Mouse (Mus musculus): ENCODE measurements around the gene Tmc5. TPM values are rescaled to one million over a fixed set of nuclear protein-coding genes. Genes with fewer than 3 reads are reported as not detected.
A peak's percentile ranks its signal among the peaks of the same experiment; 100 is the strongest.

Tmc5 gene
- polyA plus RNA-seq, 1 experiment from 2014 or later: 0.02 TPM

- TF ChIP-seq EP300 (IDR thresholded peaks at IDR 0.05; ENCODE audit: low read depth): no peak
- no peak for TF ChIP-seq CTCF (IDR thresholded peaks at IDR 0.05; ENCODE audit: low read depth)
- Histone ChIP-seq H3K9ac (replicated peaks) (no peak overlapping the region), H3K4me3 (ENCODE audit: low read depth, low read length) (no peak overlapping the region), H3K27me3 (ENCODE audit: insufficient read depth, low read length) (no peaks in the 10 kb centered on the region), H3K9me3 (ENCODE audit: low read length) (no peaks in the 10 kb centered on the region), H3K27ac (ENCODE audit: low read depth) (no peak overlapping the region), H3K4me2 (ENCODE audit: low read depth, low read length) (no peak overlapping the region), H3K36me3 (replicated peaks; ENCODE audit: insufficient read depth, low read length) (no peaks in the 10 kb centered on the region), H3K4me1 (ENCODE audit: insufficient read depth) (0 out of 2 replicates have a peak, but pooled peaks cover 7% of the 10 kb centered on the region)
- DNase-seq (no peak), ATAC-seq (no peak)
- 82% methylated on average over 8 of the region's 8 CpGs for WGBS (ENCODE audit: insufficient replicate concordance)
These were observed 14.8 kb downstream of the Tmc5 start for GRCm38 (mm10) chr7:118611933-118612332.

DNA sequence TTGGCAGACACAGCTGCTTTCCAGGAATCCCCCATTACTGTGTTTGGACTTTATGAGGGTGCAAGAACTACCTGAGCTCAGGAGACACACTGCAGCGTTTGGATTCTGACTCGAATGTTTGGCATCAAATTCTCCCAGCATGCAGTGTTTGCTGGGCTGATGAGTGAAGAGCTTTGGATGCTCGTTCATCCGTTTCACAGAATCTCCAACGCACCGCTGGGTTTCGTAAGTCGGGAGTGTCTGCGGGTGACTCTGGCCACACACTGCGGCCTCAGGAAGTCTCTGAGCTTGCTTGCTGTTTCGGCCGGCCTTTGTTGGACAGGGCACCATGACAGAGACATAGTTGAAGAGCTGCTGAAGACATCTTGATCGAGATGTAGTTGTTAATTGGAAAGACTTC, 17.0 kb downstream of the Tmc5 start:
- 65% methylated on average over 13 of the region's 13 CpGs for WGBS (ENCODE audit: insufficient replicate concordance)
- no peaks in the 10 kb centered on the region for H3K36me3 ChIP-seq (replicated peaks; ENCODE audit: insufficient read depth, low read length)
- ATAC-seq (no peak), DNase-seq (no peak)
- H3K4me1 ChIP-seq (ENCODE audit: insufficient read depth): 0 out of 2 replicates have a peak, but pooled peaks cover 7% of the 10 kb centered on the region
- H3K9me3 ChIP-seq (ENCODE audit: low read length): no peaks in the 10 kb centered on the region
- H3K4me3 ChIP-seq (ENCODE audit: low read depth, low read length): no peak overlapping the region
- H3K27ac ChIP-seq (ENCODE audit: low read depth): no peak overlapping the region
- H3K27me3 ChIP-seq (ENCODE audit: insufficient read depth, low read length): no peaks in the 10 kb centered on the region
- TF ChIP-seq EP300 (IDR thresholded peaks at IDR 0.05; ENCODE audit: low read depth): no peak
- no peak for TF ChIP-seq CTCF (IDR thresholded peaks at IDR 0.05; ENCODE audit: low read depth)
- H3K4me2 ChIP-seq (ENCODE audit: low read depth, low read length): no peak overlapping the region
- no peak overlapping the region for H3K9ac ChIP-seq (replicated peaks)

DNA sequence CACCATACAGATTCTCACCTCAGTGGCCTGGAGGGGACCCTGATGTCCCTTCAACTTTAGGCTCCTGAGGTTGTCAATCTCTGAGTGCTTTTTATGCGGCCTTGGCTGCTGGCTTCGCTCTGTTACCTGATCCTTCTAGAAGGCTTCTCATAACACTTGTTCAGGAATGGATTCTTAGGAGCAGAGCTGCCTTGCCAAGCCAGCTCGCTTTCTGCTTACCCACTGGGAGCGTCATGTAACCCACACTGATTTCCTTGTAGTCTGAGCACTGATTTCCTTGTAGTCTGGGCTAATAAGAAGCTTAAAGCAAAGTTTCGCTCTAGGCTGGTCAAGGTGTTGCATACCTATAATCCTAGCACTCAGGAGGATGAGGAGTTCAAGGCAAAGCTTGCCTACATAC, 21.0 kb downstream of the Tmc5 start:
- Histone ChIP-seq H3K4me2 (ENCODE audit: low read depth, low read length) (no peak overlapping the region), H3K27me3 (ENCODE audit: insufficient read depth, low read length) (no peaks in the 10 kb centered on the region), H3K36me3 (replicated peaks; ENCODE audit: insufficient read depth, low read length) (no peaks in the 10 kb centered on the region), H3K9me3 (ENCODE audit: low read length) (no peaks in the 10 kb centered on the region), H3K27ac (ENCODE audit: low read depth) (no peak overlapping the region), H3K9ac (replicated peaks) (no peak overlapping the region), H3K4me3 (ENCODE audit: low read depth, low read length) (no peak overlapping the region), H3K4me1 (ENCODE audit: insufficient read depth) (0 out of 2 replicates have a peak, but pooled peaks cover 4% of the 10 kb centered on the region)
- no peak for ATAC-seq
- no peak for DNase-seq
- TF ChIP-seq CTCF (IDR thresholded peaks at IDR 0.05; ENCODE audit: low read depth) (no peak), EP300 (IDR thresholded peaks at IDR 0.05; ENCODE audit: low read depth) (no peak)
- 81% methylated on average over 5 of the region's 5 CpGs for WGBS (ENCODE audit: insufficient replicate concordance)

DNA sequence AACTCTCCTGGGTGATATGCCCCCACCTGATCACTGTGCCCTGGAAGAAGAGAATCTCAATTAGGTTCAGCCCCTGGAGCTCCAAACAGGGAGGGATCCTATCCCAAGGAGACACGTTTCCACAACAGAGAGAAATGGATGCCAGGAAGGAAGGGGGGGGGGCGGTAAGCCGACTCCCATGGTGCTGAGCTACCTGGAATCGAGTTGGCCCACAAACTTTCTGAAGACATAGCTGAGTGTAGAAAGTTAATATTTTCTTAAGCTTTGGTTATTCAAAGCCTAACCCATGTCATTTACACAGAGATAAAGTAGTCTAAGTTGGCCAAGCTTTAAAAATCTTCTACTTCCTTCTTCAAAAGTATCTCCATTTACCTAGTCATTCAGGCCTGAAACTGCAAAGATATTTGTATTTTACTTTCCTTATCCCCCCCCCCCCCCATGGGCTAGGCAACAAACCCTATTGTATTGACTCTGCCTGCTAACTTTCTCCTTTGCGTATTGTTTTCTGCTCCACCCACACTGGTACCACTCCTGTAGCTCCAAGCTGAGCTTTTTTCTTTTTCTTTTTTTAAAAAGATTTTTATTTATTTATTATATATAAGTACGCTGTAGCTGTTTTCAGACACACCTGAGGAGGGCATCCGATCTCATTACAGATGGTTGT, 23.3 kb downstream of the Tmc5 start:
- ATAC-seq (no peak), DNase-seq (no peak)
- Histone ChIP-seq H3K4me3 (ENCODE audit: low read depth, low read length) (no peak overlapping the region), H3K9me3 (ENCODE audit: low read length) (no peaks in the 10 kb centered on the region), H3K9ac (replicated peaks) (no peak overlapping the region), H3K27ac (ENCODE audit: low read depth) (no peak overlapping the region), H3K27me3 (ENCODE audit: insufficient read depth, low read length) (no peaks in the 10 kb centered on the region), H3K4me1 (ENCODE audit: insufficient read depth) (0 out of 2 replicates have a peak, but pooled peaks cover 4% of the 10 kb centered on the region), H3K36me3 (replicated peaks; ENCODE audit: insufficient read depth, low read length) (no peaks in the 10 kb centered on the region), H3K4me2 (ENCODE audit: low read depth, low read length) (no peak overlapping the region)
- TF ChIP-seq EP300 (IDR thresholded peaks at IDR 0.05; ENCODE audit: low read depth) (no peak), CTCF (IDR thresholded peaks at IDR 0.05; ENCODE audit: low read depth) (no peak)
- WGBS (ENCODE audit: insufficient replicate concordance): 82% methylated on average over 7 of the region's 7 CpGs

DNA sequence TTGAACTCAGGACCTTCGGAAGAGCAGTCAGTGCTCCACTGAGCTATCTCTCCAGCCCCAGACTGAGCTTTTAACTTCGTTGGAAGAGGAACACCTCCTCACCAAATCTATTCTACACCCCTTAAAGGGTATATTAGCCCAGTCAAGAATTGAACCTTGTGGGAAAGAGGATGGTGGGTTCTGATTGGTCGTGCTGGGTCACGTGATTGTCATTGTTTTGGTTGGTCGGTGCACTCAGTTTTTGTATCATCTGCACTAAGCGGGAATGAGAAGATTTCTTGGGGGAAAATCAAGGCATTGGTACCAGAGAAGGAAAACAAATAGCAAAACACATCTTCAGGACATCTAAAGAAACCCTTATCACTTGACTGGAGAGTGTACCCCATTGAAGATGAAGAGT, 24.0 kb downstream of the Tmc5 start:
- H3K27me3 ChIP-seq (ENCODE audit: insufficient read depth, low read length): no peaks in the 10 kb centered on the region
- no peak overlapping the region for H3K9ac ChIP-seq (replicated peaks)
- H3K4me3 ChIP-seq (ENCODE audit: low read depth, low read length): no peak overlapping the region
- H3K9me3 ChIP-seq (ENCODE audit: low read length): no peaks in the 10 kb centered on the region
- H3K27ac ChIP-seq (ENCODE audit: low read depth): no peak overlapping the region
- ATAC-seq (no peak), DNase-seq (no peak)
- TF ChIP-seq EP300 (IDR thresholded peaks at IDR 0.05; ENCODE audit: low read depth): no peak
- no peak for TF ChIP-seq CTCF (IDR thresholded peaks at IDR 0.05; ENCODE audit: low read depth)
- 74% methylated on average over 6 of the region's 6 CpGs for WGBS (ENCODE audit: insufficient replicate concordance)
- no peaks in the 10 kb centered on the region for H3K4me1 ChIP-seq (ENCODE audit: insufficient read depth)
- H3K36me3 ChIP-seq (replicated peaks; ENCODE audit: insufficient read depth, low read length): no peaks in the 10 kb centered on the region
- H3K4me2 ChIP-seq (ENCODE audit: low read depth, low read length): no peak overlapping the region

DNA sequence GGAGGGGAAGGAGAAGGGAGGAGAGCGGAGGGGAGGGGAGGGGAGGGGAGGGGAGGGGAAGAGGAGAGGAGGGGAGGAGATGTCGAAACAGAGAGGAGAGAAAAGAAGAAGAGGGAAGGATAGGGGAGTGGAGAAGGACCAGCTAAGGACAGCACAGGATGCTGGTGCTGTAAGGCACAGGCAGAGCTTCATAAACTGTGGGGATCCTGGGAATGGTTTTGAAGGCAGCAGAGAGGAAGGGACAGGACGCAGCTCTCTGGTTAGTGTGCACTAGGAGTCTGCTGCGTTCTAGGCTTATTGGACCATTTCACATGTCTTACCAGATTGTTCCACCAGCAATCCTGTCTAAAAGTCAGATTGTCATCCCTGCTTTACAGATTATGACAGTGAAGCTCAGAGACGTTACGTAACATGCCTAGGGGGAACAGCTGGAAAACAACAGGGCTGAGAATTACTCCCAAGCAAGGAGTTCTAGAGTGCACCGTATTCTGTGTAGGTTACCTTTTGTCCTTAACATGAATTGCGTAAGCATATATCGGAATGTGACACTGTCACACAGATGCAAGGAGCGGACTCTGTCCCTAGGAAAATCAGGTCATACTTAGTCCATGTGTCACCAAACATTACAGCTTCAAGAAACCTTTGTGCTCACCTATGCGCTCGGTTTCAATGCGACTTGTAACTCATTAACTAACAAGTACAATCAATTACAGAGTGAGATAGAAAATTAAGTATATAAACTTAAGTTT, 30.6 kb downstream of the Tmc5 start:
- Histone ChIP-seq H3K27ac (ENCODE audit: low read depth) (peak overlapping the region; percentile 44; the same call in 1 of the 2 replicates), H3K36me3 (replicated peaks; ENCODE audit: insufficient read depth, low read length) (no peaks in the 10 kb centered on the region), H3K27me3 (ENCODE audit: insufficient read depth, low read length) (no peaks in the 10 kb centered on the region), H3K4me1 (ENCODE audit: insufficient read depth) (no peaks in the 10 kb centered on the region), H3K9me3 (ENCODE audit: low read length) (no peaks in the 10 kb centered on the region), H3K9ac (replicated peaks) (no peak overlapping the region), H3K4me2 (ENCODE audit: low read depth, low read length) (no peak overlapping the region), H3K4me3 (ENCODE audit: low read depth, low read length) (no peak overlapping the region)
- TF ChIP-seq EP300 (IDR thresholded peaks at IDR 0.05; ENCODE audit: low read depth): peak; percentile 61; the same call in 1 of the 2 replicates
- no peak for TF ChIP-seq CTCF (IDR thresholded peaks at IDR 0.05; ENCODE audit: low read depth)
- ATAC-seq: peak; percentile 92
- no peak for DNase-seq
- 57% methylated on average over 13 of the region's 13 CpGs for WGBS (ENCODE audit: insufficient replicate concordance)
